Mouse (Mus musculus): Measurements from ENCODE around the gene Tuft1.

The Tuft1 gene

DNA sequence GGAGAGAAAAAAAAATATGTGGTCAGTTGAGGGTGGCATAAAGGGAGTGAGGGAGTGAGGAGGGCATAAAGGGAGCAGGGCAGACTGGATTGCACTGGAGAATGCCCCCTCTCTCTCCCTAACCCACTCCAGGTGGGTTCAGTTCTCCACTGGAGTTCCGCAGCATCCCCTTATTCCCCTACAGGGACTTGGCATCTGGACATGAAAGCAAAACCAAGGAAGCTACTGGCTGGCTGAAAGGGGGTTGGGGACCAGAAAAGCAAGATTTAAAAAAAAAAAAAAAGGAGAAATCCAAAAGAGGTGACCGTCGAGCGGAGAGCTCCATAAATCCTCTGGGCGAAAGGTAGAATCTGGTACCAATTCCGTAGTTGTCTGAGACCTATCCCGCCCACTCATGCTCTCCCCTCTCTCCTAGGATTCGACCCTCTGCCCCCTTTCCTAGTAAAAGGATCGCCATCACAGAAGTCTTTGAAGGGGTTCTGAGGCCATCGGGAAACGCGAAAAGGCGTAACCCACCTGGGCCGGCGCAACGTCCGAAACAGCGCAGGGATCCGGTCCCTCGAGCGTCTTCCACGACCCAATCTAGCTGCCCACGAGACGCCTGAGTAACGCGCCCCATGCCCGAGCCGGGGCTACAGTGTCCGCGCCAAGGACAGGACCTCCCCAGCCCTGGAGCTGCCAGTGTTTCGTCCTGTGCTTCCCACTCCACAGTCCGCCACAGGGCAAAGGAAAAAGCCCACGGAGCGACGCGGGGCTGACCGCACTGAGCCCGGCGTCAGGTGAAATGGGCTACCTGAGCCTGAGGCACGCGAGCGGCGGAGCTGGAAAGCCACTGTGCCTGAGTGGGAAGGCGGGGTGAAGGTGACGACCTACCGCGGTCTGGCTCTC, 576 bp downstream of the Tuft1 start:
- whole genome bisulfite sequencing, result 13% methylated on average over 24 of the region's 47 CpGs

DNA sequence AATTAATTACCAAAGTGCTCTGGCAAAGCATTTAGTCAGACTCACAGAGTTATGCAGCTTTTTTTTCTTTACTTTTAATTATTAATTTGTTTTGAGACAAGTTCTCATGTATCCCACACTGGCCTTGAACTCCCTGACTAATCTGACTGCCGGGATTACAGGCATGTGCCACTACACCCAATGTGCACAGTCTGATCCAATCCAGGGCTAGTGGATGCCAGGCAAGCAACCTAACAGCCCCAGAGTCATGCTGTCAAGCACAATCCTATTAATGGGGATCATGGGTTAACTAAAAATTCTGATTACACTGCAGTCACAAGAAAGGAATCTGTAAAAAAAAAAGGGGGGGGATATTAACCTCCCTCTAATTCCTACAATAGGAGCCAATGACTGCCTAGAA, 4.7 kb downstream of the Tuft1 start:
- WGBS, result 80% methylated on average over 1 of the region's 1 CpGs

DNA sequence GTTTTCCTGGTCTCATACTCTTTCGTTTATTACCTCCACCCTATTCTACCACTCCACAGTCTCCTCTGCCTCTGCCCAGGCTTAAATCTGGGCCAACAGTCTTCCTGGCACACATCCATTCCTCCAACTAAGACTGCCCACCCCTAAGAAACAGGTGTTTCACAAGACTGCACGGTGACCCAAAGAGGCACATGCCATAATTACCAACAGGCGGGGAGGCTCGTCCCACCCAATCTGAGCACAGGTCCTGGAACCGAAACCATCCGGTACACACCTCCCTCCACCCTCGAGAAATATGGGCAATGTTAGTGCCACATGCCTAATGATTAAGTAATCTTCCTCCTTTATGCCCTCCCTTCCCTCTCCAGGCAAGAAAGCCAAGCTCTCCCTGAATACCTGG, 8.3 kb downstream of the Tuft1 start:
- WGBS, result 75% methylated on average over 7 of the region's 7 CpGs

DNA sequence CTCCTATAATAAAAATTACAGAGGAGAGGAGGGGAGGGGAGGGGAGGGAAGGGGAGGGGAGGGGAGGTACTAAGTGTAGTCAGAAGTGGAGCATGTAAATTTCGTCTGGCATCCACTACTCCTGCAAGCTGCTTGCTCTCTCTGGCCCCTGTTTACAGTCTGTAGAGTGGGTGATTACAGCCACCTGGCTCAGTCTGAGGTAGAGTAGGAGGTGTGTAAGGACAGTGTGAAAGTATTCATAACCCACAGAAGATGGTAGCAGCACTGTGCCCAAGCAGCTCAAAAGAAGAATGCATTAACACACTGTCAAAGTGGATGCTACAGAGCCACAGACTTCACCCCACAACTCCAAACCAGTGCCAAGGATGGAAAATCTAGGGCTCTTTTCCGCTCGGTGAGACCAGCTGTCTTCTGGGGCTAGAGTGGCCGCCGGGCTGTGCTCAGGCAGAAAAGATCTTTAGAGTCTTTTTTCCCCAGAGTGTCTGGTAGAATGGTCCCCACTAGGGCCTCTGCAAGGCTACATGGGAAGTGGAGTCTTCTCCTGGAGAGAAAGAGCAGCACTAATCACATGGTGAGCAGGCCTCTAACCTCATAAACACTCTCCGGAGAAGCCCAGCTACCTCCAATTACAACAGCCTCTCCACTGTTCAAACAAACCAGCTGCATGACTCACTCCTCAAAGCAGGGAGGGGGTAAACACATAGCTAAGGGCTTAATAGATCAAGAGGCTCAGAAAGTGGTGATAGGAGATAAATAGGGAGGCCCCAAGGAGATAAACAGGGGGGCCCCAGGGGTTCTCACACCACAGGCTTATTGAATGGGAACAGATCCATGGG, 9.7 kb downstream of the Tuft1 start:
- WGBS, result 33% methylated on average over 6 of the region's 6 CpGs

DNA sequence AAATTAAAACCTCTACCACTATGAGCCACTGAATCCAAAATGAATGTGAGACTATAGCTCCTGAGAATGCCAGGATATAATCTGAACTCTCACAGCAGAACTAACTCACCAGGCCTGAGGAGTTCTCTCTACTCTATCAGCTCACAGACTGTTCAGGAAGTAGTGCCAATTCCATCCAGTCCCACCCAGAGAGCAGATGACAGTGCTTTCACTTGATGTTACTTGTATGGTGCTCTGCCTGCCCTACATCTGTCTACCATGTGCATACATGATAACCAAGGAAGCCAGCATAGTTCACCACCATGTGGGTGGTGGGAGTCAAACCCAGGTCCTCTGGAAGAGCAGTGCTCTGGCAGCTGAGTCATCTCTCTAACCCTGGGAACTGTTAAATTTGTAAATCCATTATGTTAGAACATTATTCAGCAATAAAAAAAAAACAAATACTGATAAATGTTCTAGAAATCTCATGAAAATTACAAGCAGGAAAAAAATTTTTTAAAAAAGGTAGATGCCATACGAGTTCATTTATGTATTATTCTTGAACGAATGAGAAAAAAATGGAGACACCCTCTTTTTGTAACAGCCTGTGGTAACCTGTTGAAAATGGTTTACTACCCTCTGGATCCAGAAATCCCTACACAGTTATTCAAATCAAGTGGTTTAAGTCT, 16.0 kb downstream of the Tuft1 start, which contains the start of gene Gm10972:
Gene Gm10972 (plus strand): TSS at position 618 of the 668 bp plus-strand sequence.
- 87% methylated on average over 2 of the region's 2 CpGs for WGBS

DNA sequence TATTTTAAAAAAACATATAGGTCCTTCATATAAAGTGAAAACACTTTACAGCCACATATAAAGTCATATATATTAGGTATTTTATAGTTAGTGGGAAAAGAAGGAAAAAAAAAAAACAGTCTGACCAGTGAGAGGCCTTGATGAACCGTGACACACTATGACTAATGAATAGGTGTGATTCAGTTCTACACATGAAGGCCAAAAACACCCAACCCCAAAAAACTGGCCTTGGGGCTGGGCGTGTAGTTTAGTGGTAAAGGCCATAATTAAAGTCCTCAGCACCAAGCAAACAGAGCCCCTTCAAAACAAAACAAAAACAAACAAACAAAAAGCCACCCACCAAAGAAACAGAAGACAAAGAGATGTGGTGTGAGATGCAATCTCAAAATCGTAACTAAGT, 28.8 kb downstream of the Tuft1 start:
- 90% methylated on average over 3 of the region's 3 CpGs for WGBS

DNA sequence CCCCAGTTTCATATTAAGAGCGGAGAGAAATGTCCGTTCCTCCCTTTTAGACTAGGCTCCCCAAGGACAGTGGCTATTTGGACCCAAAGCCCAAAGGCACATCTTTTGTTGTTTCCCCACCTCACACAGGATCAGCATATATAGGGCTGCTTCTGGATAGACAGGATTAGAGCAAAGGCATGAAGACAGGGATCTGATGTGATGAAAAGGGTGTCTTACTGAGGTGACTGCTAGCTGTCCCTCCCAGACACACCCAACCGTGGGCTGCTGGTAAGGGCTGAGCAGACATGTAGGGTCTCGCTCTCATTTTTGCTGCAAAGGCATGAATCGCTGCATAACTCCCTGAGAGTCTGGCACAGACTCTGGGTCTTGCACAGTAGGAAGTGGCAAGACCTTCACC, 30.0 kb downstream of the Tuft1 start:
- 91% methylated on average over 5 of the region's 5 CpGs for WGBS

DNA sequence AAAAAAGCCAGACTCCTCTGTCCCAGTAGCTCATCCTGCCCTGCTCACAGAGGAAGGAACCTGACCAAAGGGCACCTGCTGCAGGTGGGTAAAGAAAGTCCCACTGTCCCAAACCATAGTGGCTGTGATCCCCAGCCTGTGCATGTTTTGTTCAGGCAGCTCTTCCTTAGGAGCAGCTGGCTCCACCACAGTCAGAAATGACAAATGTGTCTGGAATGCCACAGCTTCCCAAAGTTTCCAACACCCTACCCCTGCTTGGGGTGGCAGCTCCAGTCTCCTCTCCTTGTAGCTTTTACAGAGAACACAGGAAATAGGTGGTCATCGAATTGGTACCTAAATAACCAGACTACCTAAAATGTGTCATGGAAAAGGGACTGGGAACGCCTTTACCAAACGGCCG, 34.4 kb downstream of the Tuft1 start:
- WGBS, result 92% methylated on average over 4 of the region's 4 CpGs

DNA sequence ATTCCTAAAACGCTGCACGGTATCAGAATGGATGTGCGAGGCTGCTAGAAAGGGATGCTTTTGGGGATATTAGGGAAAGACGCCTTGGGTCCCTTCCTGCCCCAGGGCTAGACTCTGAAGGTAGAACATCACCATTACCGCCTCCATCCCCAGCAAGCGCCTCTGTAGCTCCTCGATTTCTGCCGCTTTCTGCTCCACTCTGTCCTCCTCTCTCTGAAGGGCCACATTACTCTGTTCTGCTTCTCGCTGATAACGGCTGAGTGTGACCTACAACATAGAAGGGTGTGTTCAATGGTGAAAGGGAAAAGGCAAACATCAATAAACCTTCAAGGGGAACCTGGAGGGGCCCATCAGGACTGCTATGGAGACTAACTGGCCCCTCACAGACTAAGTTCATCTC, 36.1 kb downstream of the Tuft1 start:
- WGBS, result 96% methylated on average over 10 of the region's 10 CpGs

DNA sequence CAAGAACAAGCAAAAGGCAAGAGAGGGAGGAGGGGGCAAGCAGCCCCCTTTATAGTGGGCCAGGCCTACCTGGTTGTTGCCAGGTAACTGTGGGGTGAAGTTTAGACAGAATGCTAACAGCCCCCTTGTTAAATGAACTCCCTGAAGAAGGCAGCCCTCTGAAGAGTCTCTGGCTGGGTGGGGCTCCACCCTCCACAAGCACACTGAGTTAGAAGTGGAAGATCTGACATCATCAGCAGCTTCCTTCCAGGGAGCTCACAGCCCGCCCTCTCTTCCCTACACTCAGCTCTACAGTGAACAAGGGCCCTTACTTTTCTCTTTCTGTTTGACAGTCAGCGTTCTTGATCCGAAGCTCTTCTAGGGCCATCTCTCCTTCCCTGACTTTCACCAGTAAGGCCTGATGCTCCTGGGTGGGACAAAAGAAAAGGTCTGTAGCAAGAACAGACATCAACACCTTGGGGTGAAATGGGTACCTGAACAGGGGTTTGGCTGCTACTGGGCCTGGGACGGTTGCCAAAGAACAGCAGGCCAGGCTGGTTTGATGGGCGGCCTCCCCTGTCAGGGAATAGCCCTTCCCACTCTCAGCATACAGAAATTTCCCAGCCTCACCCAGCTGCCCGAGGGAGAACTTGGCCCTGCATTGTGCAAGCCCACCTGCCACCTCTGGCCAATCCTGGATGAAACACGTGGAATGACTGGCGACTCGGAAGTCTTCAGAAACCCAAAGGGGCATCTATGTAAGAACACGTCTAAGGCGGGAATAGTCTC, 36.7 kb downstream of the Tuft1 start:
- WGBS, result 81% methylated on average over 11 of the region's 11 CpGs

DNA sequence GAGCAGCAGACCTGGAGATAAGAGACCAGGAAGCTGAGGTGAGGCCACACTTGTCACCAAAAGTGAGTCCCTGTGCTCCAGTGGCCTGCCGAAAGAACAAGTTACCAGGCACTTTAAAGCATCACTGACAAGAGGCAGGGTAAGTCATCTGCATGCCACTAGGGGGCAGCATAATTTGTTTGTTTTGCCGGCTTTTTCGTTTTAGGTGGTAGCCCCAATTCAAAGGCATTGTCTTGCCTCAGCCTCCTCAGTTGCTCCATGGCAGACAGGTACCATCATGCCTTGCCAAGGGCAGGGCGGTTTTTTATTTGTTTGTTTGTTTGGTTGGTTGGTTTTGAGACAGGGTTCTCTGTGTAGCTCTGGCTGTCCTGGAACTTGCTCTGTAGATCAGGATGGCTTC, 42.0 kb downstream of the Tuft1 start:
- 38% methylated on average over 4 of the region's 4 CpGs for WGBS

DNA sequence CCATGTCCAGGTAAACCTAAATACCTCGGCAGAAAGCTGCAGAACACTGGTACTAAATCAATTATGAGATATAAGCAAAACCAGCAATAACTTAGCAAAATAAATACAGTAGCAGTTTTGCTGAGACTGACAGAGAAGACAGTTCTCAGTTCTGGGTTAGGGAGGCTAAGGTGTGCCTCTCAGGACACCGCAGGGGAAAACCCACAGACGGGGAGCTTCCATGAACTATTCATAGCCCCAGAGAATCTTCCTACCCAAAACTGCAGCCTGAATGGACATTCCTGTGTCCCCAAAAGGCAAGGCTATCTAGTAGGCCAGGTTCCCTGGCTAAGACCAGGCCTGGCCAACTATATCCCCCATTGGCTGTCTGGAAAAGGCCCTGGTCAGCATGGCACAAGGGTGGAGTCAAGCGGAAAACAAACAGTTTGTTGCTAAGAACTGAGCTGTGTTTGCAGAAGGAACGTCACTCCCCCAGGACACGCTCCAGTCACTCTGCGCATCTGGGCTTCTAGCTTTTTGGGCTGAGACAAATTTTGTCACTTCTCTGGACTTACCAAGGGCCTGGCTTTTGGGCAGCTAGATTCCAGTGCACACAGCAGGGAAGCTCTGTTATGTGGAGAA, 45.3 kb downstream of the Tuft1 start:
- 85% methylated on average over 7 of the region's 7 CpGs for WGBS

DNA sequence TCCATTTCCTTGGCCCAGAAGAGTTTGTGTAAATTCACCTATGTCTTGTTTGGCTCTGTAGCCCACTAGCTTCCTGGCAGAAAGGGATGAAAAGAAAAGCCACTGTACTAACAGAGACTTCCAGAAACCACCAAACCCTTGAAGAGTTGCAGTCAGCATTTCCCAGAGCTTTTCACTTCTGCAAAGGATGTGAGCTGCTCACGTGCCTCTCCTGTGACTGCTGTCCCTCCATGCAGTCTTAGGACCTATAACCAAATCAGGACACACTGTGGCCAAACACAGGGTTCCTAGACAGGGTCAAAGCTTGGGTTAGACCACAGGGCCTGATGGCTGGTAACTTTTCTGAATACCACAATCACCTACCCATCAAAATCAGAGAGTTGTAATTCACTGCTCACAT, 46.4 kb downstream of the Tuft1 start:
- 86% methylated on average over 1 of the region's 1 CpGs for WGBS

DNA sequence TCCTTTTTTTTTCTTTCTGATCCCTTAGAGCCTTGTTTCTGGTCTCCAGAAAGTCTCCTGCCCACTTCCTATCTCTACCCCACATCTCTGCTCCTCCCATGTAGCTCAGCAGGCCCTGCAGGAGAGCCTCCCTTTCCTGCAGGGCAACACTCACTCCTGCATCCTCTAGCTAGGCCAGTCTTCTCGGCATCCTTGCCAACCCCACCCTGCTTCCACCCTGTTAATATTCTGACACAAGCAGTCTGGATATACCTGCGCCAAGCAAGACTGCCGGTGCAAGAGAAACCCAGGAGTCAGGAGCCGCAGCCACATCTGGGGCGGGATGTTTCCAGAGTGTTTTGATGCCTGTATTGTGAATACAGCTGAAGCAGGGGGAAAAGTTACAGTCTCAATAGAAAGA, 46.8 kb downstream of the Tuft1 start:
- 75% methylated on average over 5 of the region's 5 CpGs for WGBS

DNA sequence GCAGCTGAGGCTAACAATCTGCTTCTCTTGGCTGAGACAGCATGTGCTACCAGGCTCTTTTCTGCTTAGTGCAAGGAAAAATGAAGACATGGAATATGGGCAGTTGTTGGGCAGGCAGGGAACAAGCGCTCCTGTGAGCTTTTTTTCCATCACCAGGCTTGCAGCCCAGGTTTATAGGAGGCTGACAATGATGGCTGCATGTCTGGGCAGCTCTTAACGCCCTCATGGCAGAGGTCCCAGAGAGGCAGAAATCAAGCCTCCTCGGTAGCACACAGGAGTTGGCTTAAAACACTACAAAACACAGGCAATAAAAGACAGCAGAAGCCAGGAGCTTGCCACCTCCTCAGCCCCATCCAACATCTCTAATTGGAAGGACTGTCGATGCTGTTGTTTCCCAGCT, 47.3 kb downstream of the Tuft1 start:
- 35% methylated on average over 4 of the region's 4 CpGs for WGBS

DNA sequence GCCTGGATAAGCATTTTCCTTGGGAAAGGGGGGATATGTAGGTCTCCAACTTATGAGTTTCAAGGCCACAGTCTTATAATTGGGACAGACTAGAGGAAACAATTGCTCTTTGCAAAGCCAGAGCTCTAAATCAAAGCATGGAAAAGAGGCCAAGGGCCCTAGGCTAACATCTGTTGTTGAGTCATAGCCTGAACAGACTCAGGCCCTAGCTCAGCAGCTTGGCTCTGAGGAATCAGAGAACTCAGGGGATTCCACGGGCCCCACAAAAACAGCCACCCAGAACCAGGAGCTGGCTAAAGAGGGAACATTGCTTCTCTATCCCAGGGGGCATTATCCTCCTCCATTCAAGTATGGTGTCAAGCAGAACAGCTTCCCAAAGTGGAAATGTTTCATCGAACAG, 48.1 kb downstream of the Tuft1 start:
- whole genome bisulfite sequencing, result 57% methylated on average over 2 of the region's 2 CpGs

DNA sequence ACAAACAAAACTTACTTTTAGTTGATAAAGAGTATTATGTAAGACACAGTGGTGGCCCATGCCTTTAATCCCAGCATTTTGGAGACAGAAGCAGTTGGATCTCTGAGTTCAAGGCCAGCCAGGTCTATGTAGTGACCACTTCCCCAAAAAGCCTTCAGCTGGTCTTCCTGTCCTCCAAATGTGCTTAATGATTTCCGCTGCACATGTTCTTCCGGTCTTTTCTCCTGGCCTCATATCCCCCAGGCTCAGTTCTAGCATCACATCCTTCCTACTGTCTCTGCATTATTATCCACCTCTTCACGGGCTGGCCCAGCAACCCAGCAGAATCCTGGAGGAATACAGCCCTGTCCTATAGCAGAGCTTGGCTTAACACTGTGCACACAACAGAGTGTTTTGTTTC, 49.1 kb downstream of the Tuft1 start:
- WGBS, result 86% methylated on average over 3 of the region's 3 CpGs

DNA sequence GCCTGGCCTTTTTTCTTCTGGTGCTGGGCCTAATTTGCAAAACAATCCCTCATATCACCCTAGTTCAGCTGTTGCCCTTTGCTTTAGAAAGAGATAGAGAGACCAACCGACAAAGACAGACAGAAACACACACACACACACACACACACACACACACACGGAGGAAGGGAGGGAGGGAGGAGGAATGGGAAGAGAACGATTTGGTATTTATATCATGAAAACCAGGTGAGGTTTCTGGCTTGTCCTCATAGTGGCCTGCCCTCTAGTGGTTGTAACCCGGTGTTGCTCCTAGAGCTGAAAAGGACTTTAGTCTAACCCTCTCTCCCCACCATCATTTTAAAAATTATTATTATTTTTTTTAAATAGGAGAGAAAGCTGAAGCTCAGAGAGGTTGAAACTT, 56.7 kb downstream of the Tuft1 start:
- 6% methylated on average over 4 of the region's 4 CpGs for WGBS

DNA sequence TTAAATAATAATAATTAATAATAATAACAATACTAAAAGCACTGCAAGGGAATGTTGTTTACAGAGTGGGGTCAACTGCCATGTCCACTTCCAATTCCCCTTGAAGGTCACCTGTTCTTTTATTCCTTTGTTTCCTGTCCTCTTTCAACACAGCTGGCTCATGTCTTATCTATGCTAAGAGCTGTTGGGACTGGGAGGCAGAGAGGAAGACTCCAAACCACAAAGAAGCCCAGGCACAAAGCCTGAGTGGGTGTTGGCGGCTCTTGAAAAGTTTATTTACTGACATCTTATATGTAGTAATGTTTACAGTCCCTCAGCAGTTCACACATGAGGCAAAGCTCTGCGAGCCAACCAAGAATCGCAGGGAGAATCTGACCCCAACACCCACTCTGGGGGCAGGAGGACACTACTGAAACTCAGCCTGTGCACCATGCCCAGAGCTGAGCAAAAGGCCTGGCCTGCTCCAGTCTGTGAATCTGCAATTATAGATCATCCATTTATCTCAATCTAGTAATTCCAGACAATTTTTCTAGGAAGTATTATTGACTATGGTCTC, 61.4 kb downstream of the Tuft1 start:
- 82% methylated on average over 3 of the region's 3 CpGs for WGBS

DNA sequence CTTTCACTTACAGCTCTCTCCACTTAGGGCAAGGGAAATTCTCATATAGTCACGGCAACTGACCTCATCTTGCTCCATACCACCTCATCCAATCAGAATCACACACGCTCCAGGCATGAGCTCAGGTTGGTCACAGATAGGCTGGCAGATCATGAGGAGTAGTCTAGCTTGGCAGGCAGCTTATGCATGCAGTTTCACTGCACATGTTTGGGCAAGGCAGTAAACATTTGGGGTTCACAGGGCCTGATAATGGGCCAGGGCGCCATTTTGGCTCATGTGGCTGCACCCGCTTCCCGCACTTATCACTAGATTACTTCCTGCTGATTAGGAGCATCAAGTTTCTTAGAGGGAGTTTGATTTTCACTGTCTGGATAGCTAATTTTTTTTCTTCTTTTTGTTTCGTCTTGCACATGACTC, 62.8 kb downstream of the Tuft1 start:
- 93% methylated on average over 6 of the region's 6 CpGs for WGBS

DNA sequence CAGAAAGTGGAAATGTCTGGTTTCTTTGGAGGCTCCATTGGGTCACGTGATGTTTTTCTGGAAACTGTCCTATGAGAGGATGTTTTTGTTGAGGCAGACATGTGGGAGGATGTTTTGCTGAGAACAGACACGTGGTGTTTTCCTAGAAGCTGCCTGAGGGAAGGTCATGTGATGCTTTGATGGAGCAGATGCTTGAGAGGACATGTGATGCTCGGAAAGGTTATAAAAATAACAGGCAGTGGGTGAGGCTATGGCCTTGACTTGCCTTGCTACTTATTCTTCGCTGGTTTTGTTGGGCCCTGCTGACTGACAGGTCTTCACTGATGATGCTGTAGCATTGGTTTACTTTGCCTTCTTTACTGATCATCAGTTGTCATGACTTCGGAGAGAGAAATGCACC, 67.6 kb downstream of the Tuft1 start:
- 69% methylated on average over 5 of the region's 5 CpGs for WGBS

Measured in cerebral cortex, adult 2 months (tissue).